8 mouse cellular contexts compared by ENCODE assay signal in the genomic region with DNA sequence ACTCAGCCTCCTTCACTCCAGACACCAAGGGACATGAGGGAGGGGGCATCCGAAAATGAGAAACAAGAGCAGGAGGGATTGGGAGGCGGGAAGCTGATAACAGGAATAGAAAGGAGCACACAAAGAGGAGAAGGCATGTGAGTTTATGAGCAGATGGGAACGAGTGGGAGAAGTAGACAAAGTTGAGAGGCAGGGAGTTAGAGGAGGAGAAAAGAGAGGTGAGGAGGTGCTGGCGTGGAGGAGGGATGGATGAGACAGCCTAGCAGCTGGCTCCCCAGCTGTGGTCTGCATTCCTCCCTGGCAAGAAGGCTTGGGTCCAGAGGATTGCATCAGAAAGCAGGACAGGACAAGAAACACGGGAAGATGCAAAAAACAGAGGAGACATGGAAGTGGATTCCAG.
DNase-seq lines count a peak whose midpoint lies in the region; ATAC-seq and TF ChIP-seq lines count a peak whose summit lies in the region.

No protein-coding gene starts in this region.

- no peaks in the 10 kb centered on the region for H3K9me3 ChIP-seq in heart, embryonic 11.5 days (replicated peaks; ENCODE audit: control insufficient read depth, low read length)
- H3K9me3 ChIP-seq in midbrain, postnatal 0 days (ENCODE audit: low read length) = no peaks in the 10 kb centered on the region

- H3K4me2 ChIP-seq in heart, embryonic 11.5 days = peak overlapping the region; percentile 54
- peak overlapping the region; percentile 45; the same call in 1 of the 2 replicates for H3K4me2 ChIP-seq in midbrain, postnatal 0 days (ENCODE audit: low read depth, low read length, poor library complexity, severe bottlenecking)

- no peak overlapping the region for H3K9ac ChIP-seq in heart, embryonic 11.5 days (ENCODE audit: low read depth, low read length)
- 0 out of 2 replicates have a peak overlapping the region, but pooled peaks have one; percentile 19 for H3K9ac ChIP-seq in midbrain, postnatal 0 days (replicated peaks; ENCODE audit: low read length, poor library complexity, severe bottlenecking)

- H3K4me3 ChIP-seq in heart, embryonic 11.5 days (ENCODE audit: low read depth, low read length) = no peak overlapping the region
- no peak overlapping the region for H3K4me3 ChIP-seq in midbrain, postnatal 0 days (ENCODE audit: low read depth, low read length)

- H3K4me1 ChIP-seq in heart, embryonic 11.5 days (ENCODE audit: control insufficient read depth, insufficient read depth, low read length) = peaks cover 24% of the 10 kb centered on the region
- H3K4me1 ChIP-seq in midbrain, postnatal 0 days (ENCODE audit: insufficient read depth, low read length) = peaks cover 34% of the 10 kb centered on the region

- H3K27ac ChIP-seq in heart, embryonic 11.5 days (ENCODE audit: low read depth, low read length) = peak overlapping the region; percentile 29; the same call in 1 of the 2 replicates
- peak overlapping the region; percentile 51 for H3K27ac ChIP-seq in midbrain, postnatal 0 days (ENCODE audit: low read depth, low read length)

- no peaks in the 10 kb centered on the region for H3K36me3 ChIP-seq in heart, embryonic 11.5 days (ENCODE audit: control insufficient read depth, insufficient read depth, low read length)
- no peaks in the 10 kb centered on the region for H3K36me3 ChIP-seq in midbrain, postnatal 0 days (ENCODE audit: insufficient read depth, low read length)

- TF ChIP-seq CTCF in midbrain, postnatal 0 days (IDR thresholded peaks at IDR 0.05) = no peak

- no peak for DNase-seq in frontal cortex, postnatal 14 days (ENCODE audit: low spot score in 2 of 2)
- DNase-seq in embryo, embryonic 11 days = peak; percentile 39
- peak; percentile 75 to 76 for DNase-seq in left cerebral cortex, adult 9 months (ENCODE audit: low spot score in 2 of 2)
- no peak for DNase-seq in midbrain, postnatal 0 days (ENCODE audit: low spot score)
- DNase-seq in cerebellum, postnatal 4 days (ENCODE audit: low spot score in 2 of 2) = no peak
- DNase-seq in cerebellum, adult 9-11 months = no peak

- 23% methylated on average over 5 of the region's 5 CpGs for WGBS in heart, embryonic 11.5 days (ENCODE audit: insufficient replicate concordance)
- 34% methylated on average over 5 of the region's 5 CpGs for WGBS in midbrain, postnatal 0 days

- H3K27me3 ChIP-seq in heart, embryonic 11.5 days (ENCODE audit: control insufficient read depth, insufficient read depth, low read length) = no peaks in the 10 kb centered on the region
- H3K27me3 ChIP-seq in midbrain, postnatal 0 days (ENCODE audit: insufficient read depth, low read length) = no peaks in the 10 kb centered on the region

- peak; percentile 78 for ATAC-seq in frontal cortex, adult (ENCODE audit: low TSS enrichment)
- no peak for ATAC-seq in heart, embryonic 11.5 days (replicated peaks; ENCODE audit: insufficient number of reproducible peaks, low FRiP score, low TSS enrichment)
- no peak for ATAC-seq in midbrain, postnatal 0 days (ENCODE audit: low FRiP score)

Comparison
In these comparisons a context has a peak if more than half of its experiments do, and no peak if none do; other contexts are left out.
1. DNase-seq: peak in embryo, embryonic 11 days (single experiment) and left cerebral cortex, adult 9 months (2 of 2); none in frontal cortex, postnatal 14 days (0 of 2), midbrain, postnatal 0 days (single experiment), cerebellum, postnatal 4 days (0 of 2) and cerebellum, adult 9-11 months (single experiment).